Mouse (Mus musculus): ENCODE results near the gene 4833423E24Rik.

Gene 4833423E24Rik

DNA sequence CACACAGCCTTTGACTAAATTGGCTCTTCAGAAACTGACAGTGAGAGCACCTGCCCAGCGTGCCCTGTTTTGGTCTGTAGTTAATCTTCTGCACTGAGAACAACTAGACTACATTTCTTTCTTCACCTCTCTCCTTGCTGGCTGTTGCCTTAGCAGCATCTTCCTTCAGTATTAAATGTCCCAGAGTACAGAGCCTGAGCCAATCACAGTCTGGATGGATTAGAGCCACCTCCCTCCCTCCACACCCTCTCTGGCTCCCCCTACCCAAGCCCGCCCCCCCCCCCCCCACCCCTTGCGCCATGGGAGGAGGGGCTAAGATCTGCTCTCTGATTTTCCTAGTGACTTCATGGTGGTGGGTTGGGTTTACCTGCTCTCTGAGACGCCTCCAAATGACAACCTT is at the start of gene 4833423E24Rik:
Gene 4833423E24Rik (minus strand): TSS at position 146 of the 400 bp plus-strand sequence.
- no peak for DNase-seq

DNA sequence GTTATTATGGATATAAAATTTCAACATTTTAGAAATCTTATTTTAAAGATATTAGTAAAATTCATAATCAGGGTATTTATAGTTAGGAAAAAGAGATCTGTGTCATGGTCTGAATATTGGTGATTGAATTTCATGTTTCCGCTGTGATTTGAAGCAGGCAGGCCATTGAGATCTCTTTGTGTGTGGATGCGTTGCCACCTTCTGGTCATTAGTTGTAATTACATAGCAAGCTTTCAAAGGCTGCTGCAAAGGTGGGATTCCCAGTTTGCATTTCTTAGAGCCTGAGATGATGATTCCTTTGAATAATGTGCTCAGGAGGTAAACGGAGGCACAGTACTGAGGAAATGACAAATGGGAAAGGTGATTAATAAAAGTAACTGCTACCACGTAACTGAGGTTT is 42.4 kb upstream of the 4833423E24Rik start:
- peak; percentile 27 for DNase-seq

DNA sequence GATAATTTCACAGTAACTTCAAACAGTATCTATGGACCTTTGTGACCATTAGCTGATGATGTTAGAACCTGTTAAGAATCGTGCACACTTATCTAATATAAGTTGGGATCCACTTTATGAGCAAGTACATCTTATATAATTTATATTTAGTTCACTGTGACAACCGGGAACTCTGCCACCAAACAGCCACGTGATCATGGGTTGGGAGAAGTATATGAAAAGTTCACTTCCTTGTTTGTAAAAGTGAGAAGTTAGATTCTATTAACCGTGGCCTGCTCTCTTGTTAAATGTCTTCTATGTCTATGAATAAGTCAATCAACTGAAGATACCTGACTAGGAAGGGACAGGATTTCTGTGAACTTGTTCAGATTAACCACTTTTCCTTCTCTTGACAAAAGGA is 41.4 kb upstream of the 4833423E24Rik start:
- peak; percentile 8 for DNase-seq

DNA sequence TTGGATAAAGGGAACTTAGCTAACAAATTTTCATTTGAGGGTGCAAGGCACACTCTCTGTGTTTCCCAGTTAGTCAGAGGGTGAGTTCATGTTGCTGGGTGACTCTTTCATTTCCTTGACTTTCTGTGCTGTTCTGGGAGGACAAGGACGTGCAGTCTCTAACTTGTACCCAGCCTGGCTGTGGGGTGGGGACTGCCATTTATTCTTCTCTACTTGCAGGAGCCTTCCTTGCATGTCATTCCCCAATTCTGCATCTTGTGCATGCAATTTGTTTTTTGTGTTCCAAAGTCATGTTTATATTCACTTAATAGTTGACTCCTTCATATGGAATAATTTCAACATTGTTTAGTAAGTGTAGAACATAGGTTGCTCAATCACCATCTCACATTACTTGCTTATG is 36.0 kb upstream of the 4833423E24Rik start:
- DNase-seq: no peak

DNA sequence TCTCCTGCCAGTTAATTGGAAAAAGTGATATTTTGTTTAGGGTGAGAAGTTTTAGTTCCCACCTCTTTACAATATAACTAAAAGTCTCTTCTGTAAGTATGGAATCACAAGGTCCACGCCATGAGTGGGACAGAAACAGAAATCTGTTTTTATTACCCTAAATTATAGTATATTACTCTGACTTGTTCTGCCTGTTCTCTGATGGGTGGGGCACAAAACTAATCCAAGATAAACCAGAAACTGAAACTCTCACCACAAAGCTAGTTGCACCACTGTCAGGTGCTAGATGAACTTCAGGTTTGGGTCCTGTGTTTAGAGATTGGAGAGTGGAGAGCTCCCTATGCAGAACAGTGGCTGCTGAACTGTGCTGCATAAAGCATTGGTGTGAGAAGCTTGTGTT is 15.1 kb upstream of the 4833423E24Rik start:
- DNase-seq: no peak

DNA sequence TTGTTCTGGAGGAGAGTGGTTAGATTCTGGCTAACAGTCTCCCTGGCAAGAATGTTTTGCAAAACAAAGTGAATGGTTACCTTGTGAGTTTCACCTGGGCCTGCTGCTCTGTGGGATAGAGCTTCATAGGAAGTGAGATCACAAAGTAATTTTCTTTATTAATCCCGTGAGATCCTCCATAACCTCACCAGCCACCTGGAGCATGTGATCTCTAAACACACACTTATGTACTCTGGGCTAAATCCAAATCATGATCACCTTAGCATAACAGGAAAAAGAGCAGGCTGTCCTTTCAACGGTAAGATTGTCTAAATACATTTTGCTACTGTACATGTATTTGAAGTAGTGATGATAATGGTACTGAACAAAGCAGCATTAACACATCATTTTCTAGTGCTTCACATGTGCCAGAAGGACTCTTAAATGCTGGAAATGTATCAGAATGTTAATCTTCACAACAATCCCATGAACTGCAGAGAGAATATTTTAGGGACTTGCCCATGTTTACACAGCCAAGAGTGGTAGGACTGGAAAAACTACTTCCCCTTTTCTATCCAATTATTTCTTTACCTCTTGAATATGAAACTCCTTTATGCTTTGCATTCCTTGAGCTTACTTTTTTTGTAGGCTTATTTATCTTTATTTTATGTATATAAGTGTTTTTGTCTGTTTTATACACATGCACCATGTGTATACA is 13.4 kb upstream of the 4833423E24Rik start:
- no peak for DNase-seq

DNA sequence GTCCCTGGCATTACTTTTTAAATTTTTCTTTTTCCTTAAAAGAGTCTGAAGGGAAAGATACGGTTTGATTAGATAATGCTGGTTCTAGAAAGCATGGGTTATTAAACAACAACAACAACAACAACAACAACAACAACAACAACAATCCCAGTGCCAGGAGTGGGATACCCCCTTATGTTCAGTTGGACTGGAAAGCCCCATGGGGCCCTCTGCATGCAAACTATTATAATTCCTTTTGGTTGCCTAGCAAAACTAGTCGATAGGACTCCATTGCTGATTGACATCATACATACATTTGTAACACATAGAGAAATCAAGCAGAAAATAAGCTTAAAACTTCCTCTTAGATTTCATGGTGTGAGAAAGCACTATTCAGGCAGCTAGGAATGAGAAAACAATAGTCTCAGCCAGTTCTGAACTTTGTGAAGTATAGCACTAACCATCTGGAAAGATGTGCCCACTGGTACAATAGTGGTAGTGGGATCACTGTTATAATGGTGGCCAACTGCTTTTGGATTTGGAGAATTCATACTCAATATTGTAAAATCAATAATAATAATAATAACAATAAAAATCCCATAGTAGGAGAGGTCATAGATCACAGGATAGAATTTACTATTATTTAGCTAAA is 4.2 kb upstream of the 4833423E24Rik start:
- DNase-seq: no peak

DNA sequence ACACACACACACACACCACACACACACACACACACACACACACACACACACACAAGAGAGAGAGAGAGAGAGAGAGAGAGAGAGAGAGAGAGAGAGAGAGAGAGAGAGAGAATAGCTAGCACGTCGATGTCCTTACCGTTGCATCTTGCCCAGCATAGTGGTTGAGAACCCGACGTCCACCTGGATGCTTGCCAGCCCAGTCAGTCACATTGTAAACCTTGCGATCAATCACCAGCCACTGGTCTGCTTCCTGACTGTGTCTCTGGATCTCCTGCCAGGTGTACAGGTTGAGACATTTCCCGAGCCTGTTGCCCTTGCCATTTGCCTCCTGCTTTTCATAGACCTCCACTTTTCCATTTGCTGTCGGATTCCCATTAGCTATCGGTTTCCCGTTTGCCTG is 532 bp downstream of the 4833423E24Rik start:
- no peak for DNase-seq

DNA sequence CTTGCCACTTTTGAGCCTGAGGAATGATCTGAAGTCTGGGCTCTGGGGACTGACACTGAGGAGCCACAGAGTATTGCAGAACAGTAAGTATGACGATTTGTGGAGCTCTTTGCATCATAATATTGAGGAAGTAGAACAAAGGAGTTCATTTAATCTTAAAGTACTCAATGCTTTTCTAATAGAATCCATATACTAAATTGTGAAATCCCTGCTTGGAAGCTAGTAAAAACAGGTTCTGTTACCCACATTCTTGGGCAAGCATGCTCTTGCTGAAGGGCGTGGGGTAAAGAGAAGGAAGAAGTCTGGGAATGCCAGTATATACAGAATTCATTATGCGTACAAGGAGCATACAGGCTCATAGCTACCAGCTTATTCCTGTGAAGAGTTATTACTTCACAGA is 8.4 kb downstream of the 4833423E24Rik start:
- no peak for DNase-seq

DNA sequence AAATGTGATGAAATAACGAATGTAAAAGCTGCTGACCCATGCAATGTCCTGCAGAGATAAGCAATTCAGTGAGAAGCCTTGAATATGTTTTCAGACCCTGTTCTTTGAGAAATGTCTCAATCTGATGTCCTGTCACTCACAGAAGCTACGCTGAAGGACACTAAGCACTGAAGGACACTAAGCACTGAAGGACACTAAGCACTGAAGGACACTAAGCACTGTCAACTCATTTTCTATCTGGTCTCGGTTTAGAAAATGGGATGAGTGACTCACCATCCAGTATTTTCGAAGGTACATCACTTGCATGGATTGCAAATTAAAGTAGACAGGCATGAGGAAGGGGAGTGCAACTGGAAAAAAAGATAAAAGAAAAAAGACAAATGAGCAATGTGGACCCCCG is 28.4 kb downstream of the 4833423E24Rik start:
- DNase-seq: no peak

DNA sequence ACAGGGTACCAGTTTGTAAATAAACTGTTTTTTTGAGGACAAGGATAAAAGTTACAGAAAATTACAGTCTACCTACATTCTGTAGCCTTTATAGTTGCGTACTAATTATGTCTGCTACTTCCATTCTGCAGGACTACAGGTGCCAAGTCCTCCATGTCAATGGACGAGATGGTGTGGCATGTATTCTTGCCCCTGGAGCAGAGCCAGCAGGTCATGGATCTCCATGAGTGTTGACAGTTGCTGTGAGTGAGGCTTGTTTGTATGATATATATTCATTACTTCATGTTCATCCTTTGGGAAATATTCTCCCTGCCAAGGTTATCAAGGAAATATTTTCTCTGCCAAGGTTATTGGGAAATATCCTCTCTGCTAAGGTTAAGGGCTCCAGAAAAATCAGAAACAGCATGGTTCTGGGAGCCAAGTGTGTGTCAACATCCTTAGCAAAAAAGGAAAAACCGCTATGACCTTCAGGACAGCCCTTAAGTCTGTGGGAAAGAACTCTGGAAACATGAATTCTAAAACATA is 52.0 kb downstream of the 4833423E24Rik start:
- no peak for DNase-seq

DNA sequence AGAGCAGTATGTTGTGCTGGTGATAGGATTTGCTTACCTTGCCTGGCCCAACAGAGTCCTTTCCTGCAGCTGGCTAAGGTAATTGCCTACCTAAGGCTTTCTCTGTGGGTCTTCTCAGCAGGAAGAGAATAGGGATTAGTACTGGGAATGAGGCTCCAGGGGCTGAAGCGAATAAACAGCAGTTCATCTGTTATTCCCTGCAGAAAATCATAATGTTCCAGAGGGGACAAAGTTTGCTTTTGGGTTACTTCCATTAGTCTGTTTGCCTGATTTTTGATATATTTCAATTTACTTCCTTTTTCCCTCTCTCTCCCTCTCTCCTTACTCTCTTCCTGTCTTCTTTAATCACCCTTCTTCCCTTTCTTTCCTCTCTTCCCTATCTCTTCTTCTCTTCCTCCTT is 75.3 kb downstream of the 4833423E24Rik start, which contains the start of gene Olfr995:
Gene Olfr995 (minus strand): TSS at position 101 of the 400 bp plus-strand sequence.
- no peak for DNase-seq

DNA sequence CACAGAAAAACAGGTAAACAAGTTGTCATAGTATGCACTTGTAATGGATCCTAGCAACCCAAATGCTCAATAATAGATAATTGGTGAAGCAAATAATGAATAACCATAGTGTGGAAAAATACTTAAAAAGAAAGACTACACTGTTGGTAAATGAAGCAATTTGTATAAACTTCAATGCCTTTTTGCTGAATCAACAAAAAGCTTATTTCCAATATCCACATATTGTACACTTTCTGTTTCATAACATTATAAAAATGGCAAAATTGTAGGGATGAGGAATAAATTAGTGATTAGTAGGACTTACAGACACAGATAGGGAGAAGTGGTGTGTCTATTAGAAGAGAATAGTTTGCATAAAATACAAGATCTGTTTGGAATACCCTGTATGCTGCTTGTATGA is 76.3 kb downstream of the 4833423E24Rik start:
- DNase-seq: no peak

DNA sequence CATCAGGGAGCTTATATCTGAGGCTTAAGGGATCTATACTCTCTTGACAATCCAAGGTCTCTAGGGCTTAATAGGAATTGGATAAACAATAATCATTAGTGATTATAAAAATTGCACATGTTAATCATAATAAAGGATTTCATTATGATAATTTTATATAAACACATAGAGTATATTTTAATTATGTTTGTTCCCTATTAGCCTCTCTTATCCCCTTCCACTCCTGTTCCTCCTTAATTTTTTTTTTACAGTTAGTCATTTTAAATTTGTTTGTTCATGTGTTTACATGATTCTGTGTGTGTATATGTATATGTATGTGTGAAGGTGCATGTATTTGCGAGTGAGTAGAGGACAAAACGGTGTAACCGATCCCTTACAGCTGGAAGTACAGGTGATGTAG is 82.5 kb downstream of the 4833423E24Rik start, which contains the start of gene Olfr994:
Gene Olfr994 (minus strand): TSS at position 101 of the 400 bp plus-strand sequence.
- no peak for DNase-seq

Measured in lung, postnatal 14 days (tissue).